Mouse (Mus musculus) bone marrow, adult 2 months (tissue): ENCODE data around the gene Sgms2.

Experiments used
- CTCF ChIP-seq: fragments of 200-500 bp; IDR thresholded peaks from 2 replicates; pipeline ENCODE4 v1.5.1; 2011; ENCODE audit warnings: low read length, control low read depth; ENCODE audit not compliant: control insufficient read depth, insufficient read depth
- POLR2A ChIP-seq: fragments of 200-500 bp; IDR thresholded peaks from 2 replicates; pipeline ENCODE4 v1.6.1; 2011; ENCODE audit warnings: low read depth, mild to moderate bottlenecking, control low read depth, low read length, borderline replicate concordance; ENCODE audit not compliant: control insufficient read depth

DNA sequence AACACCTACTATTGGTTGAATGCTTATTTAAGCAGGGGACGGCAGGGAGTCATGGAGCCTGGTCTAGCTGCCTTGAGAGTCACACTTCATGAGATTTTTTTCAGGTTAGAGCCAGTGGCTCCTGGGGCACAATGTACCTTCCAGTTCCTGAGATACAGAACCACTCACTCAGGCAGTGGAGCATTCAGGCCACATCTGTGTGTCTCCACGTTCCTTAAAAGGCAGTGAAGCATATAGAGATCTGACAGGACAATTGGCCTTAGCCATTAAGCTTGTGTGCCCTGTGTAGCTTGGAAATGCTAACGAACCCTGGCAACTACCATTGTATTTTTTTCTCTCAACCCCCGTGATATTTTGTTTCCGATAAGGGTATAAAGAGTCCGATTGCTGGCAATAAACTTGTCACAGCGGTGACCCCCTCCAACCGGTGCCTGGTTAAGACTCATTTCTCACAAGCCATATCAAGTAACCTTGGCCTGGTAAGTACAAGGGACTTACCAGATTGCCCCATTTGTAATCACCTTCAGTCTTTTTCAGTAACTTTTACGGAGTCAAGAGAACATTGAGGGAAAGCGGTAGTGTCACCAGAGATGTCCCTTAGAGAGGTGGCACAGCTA is 5.4 kb upstream of the Sgms2 start:
- TF ChIP-seq CTCF = no peak
- TF ChIP-seq POLR2A = no peak
